Mouse (Mus musculus): ENCODE results near the gene Ear10. TPM values are rescaled to one million over a fixed set of nuclear protein-coding genes. Genes with fewer than 3 reads are reported as not detected.

The Ear10 gene
- polyA plus RNA-seq, 1 experiment from 2014 or later, result not detected

Other genes with a start within 250 kb of the Ear10 start
- not detected in 2 replicates for gene Gm8165, start 246.4 kb downstream of the Ear10 start, polyA plus RNA-seq (2014; fragmentation: Nextera tagmentation; extraction: Ambion mirVana)
- 1.7 and 2.5 TPM in 2 replicates for gene Gm7324, start 225.7 kb downstream of the Ear10 start, polyA plus RNA-seq (2014; fragmentation: Nextera tagmentation; extraction: Ambion mirVana)
- gene Gm16506, start 196.1 kb downstream of the Ear10 start, polyA plus RNA-seq (2014; fragmentation: Nextera tagmentation; extraction: Ambion mirVana), result not detected in 2 replicates
- not detected in 2 replicates for gene Gm6526, start 175.7 kb downstream of the Ear10 start, polyA plus RNA-seq (2014; fragmentation: Nextera tagmentation; extraction: Ambion mirVana)
- gene Gm8180, start 138.8 kb downstream of the Ear10 start, polyA plus RNA-seq (2014; fragmentation: Nextera tagmentation; extraction: Ambion mirVana), result not detected in 2 replicates
- gene Ear1, start 48.0 kb downstream of the Ear10 start, polyA plus RNA-seq (2014; fragmentation: Nextera tagmentation; extraction: Ambion mirVana), result not detected in 2 replicates
- 34.7 and 39.6 TPM in 2 replicates for gene Gm8113, start 1.8 kb upstream of the Ear10 start, polyA plus RNA-seq (2014; fragmentation: Nextera tagmentation; extraction: Ambion mirVana)
- not detected in 2 replicates for gene Ang5, start 33.5 kb upstream of the Ear10 start, polyA plus RNA-seq (2014; fragmentation: Nextera tagmentation; extraction: Ambion mirVana)
- not detected in 2 replicates for gene Ang6, start 78.7 kb upstream of the Ear10 start, polyA plus RNA-seq (2014; fragmentation: Nextera tagmentation; extraction: Ambion mirVana)
- 0.45 and 0.65 TPM in 2 replicates for gene Ear2, start 179.1 kb upstream of the Ear10 start, polyA plus RNA-seq (2014; fragmentation: Nextera tagmentation; extraction: Ambion mirVana)
- not detected in 2 replicates for gene Gm3327, start 200.3 kb upstream of the Ear10 start, polyA plus RNA-seq (2014; fragmentation: Nextera tagmentation; extraction: Ambion mirVana)